Mouse (Mus musculus) inflammation-experienced regulatory T-cells, adult 6 months (primary cell): Measurements from ENCODE around the gene Ldlr. TPM values are rescaled to one million over a fixed set of nuclear protein-coding genes. Genes with fewer than 3 reads are reported as not detected.
"Not testable (repeated sequence)": the region's sequence is repeated elsewhere in the genome, so short reads cannot be mapped to it uniquely, and the experiment has no call there.

ENCODE experiments used
- ATAC-seq: one replicate; pipeline ENCODE4 v1.8.0; 2017
- polyA plus RNA-seq, 3 experiments: library from polyadenylated mRNA; unstranded; fragments of 100-300 nt; shearing (Covaris generic); gene quantifications; one replicate each; pipeline ENCODE4 v1.2.1; 2017

The Ldlr gene
- polyA plus RNA-seq, 3 experiments from 2014 or later: 9.2 to 21.2 (median 14.6) TPM

GRCm38 (mm10) chr9:21793507-21793906 lies 70.2 kb downstream of the Ldlr start:
- ATAC-seq: not testable (repeated sequence)

- ATAC-seq: no peak
Observed at GRCm38 (mm10) chr9:21794344-21794834, 71.1 kb downstream of the Ldlr start.

GRCm38 (mm10) chr9:21794925-21795324 lies 71.6 kb downstream of the Ldlr start:
- no peak for ATAC-seq

GRCm38 (mm10) chr9:21795579-21795978 lies 72.3 kb downstream of the Ldlr start:
- ATAC-seq: no peak

- no peak for ATAC-seq
Observed at GRCm38 (mm10) chr9:21796259-21796658, 73.0 kb downstream of the Ldlr start.

- ATAC-seq: no peak
Observed at GRCm38 (mm10) chr9:21796919-21797318, 73.6 kb downstream of the Ldlr start.

GRCm38 (mm10) chr9:21797921-21798344 lies 74.7 kb downstream of the Ldlr start:
- ATAC-seq: no peak

- peak; percentile 81 for ATAC-seq
Observed at GRCm38 (mm10) chr9:21798345-21799009, 75.2 kb downstream of the Ldlr start, which contains the start of gene Kank2. Gene Kank2 (minus strand): TSS chr9:21798744.

GRCm38 (mm10) chr9:21799010-21799350 lies 75.7 kb downstream of the Ldlr start:
- no peak for ATAC-seq

Other genes starting within 250 kb of the Ldlr start
- gene Tmed1, start 213.2 kb upstream of the Ldlr start, polyA plus RNA-seq: 1 to 10 TPM; 3.2 to 6.3 (median 5.8) TPM
- gene AB124611, start 197.3 kb upstream of the Ldlr start, polyA plus RNA-seq: 10 to 100 TPM; 49.9 to 71.1 (median 57.8) TPM
- 10 to 100 TPM in 1 of 3 experiments, 1 to 10 TPM in 2; 5.3 to 11.0 (median 7.0) TPM for gene Carm1, start 176.6 kb upstream of the Ldlr start, polyA plus RNA-seq
- gene Timm29, start 130.8 kb upstream of the Ldlr start, polyA plus RNA-seq: 1 to 10 TPM; 3.0 to 5.6 (median 3.4) TPM
- 10 to 100 TPM; 12.4 to 26.5 (median 18.1) TPM for gene Yipf2, start 130.7 kb upstream of the Ldlr start, polyA plus RNA-seq
- 10 to 100 TPM; 24.2 to 32.7 (median 26.9) TPM for gene Smarca4, start 107.3 kb upstream of the Ldlr start, polyA plus RNA-seq
- gene Spc24, start 36.8 kb downstream of the Ldlr start, polyA plus RNA-seq: 10 to 100 TPM in 1 of 3 experiments, 1 to 10 TPM in 2; 5.5 to 54.9 (median 8.6) TPM
- not detected for gene Kank2, start 75.3 kb downstream of the Ldlr start, polyA plus RNA-seq
- not detected for gene Angptl8, start 112.0 kb downstream of the Ldlr start, polyA plus RNA-seq
- 1 to 10 TPM; 1.7 to 2.1 (median 1.9) TPM for gene Dock6, start 129.2 kb downstream of the Ldlr start, polyA plus RNA-seq
- 1 to 10 TPM; 7.4 to 9.6 (median 8.9) TPM for gene Rab3d, start 194.7 kb downstream of the Ldlr start, polyA plus RNA-seq
- gene Ccdc159, start 204.0 kb downstream of the Ldlr start, polyA plus RNA-seq: not detected
- 10 to 100 TPM in 1 of 3 experiments, 1 to 10 TPM in 2; 8.8 to 11.1 (median 9.7) TPM for gene Tmem205, start 204.1 kb downstream of the Ldlr start, polyA plus RNA-seq
- gene Plppr2, start 213.6 kb downstream of the Ldlr start, polyA plus RNA-seq: 1 to 10 TPM in 1 of 3 experiments, under 1 TPM in 2; 0.26 to 1.2 (median 0.45) TPM
- gene Swsap1, start 232.3 kb downstream of the Ldlr start, polyA plus RNA-seq: 1 to 10 TPM; 3.6 to 6.2 (median 4.9) TPM
- gene Epor, start 240.0 kb downstream of the Ldlr start, polyA plus RNA-seq: under 1 TPM in 2 of 3 experiments, not detected in 1; 0.31 to 0.38 TPM